Mouse (Mus musculus) adrenal gland, postnatal 36 days (tissue): ENCODE results near the gene Rad51d. TPM values are rescaled to one million over a fixed set of nuclear protein-coding genes. Genes with fewer than 3 reads are reported as not detected.

Source experiments
- total RNA-seq, 2 experiments: library from RNA; stranded (reverse); gene quantifications; 2 replicates each; pipeline ENCODE4 v1.2.3; 2021

Gene Rad51d
- total RNA-seq, 2 experiments from 2014 or later: 10.7 to 16.2 TPM

Other genes starting within 250 kb of the Rad51d start
- gene Cct6b, start 126.3 kb downstream of the Rad51d start, total RNA-seq: under 1 TPM; 0.63 to 0.99 TPM
- 10 to 100 TPM; 21.3 to 23.0 TPM for gene Zfp830, start 126.3 kb downstream of the Rad51d start, total RNA-seq
- gene Lig3, start 109.5 kb downstream of the Rad51d start, total RNA-seq: 10 to 100 TPM; 25.6 to 27.1 TPM
- gene Rffl, start 19.4 kb downstream of the Rad51d start, total RNA-seq: 1 to 10 TPM; 6.4 to 8.4 TPM
- gene Fndc8, start 1.5 kb upstream of the Rad51d start, total RNA-seq: not detected
- gene Nle1, start 17.8 kb upstream of the Rad51d start, total RNA-seq: 10 to 100 TPM; 19.5 to 27.0 TPM
- gene Unc45b, start 19.9 kb upstream of the Rad51d start, total RNA-seq: 10 to 100 TPM in 1 of 2 experiments, 1 to 10 TPM in 1; 7.6 to 10.0 TPM
- gene Slfn5, start 60.7 kb upstream of the Rad51d start, total RNA-seq: 10 to 100 TPM; 30.9 to 39.7 TPM
- 10 to 100 TPM in 1 of 2 experiments, 1 to 10 TPM in 1; 8.1 to 11.2 TPM for gene Slfn9, start 101.2 kb upstream of the Rad51d start, total RNA-seq
- 1 to 10 TPM; 1.5 to 2.5 TPM for gene Slfn8, start 130.2 kb upstream of the Rad51d start, total RNA-seq
- 1 to 10 TPM; 4.8 to 6.3 TPM for gene Slfn2, start 174.5 kb upstream of the Rad51d start, total RNA-seq
- under 1 TPM; 0.20 to 0.43 TPM for gene Slfn1, start 226.2 kb upstream of the Rad51d start, total RNA-seq